Mouse (Mus musculus) spleen, adult 18-20 months (tissue): Measurements from ENCODE around the gene Tssk3.
"Not testable (repeated sequence)": the region's sequence is repeated elsewhere in the genome, so short reads cannot be mapped to it uniquely, and the experiment has no call there.

Experiments used
- DNase-seq, 2 experiments: peaks; one replicate each; pipeline ENCODE4 v3.0.0; 2022; ENCODE audit warnings: mixed read lengths in 2 of 2

Tssk3 gene

GRCm38 (mm10) chr4:129500607-129501566 is 10.1 kb upstream of the Tssk3 start:
- DNase-seq: peak; percentile 90 to 92

- no peak for DNase-seq
Measured at GRCm38 (mm10) chr4:129500017-129500416, 9.2 kb upstream of the Tssk3 start.

DNA sequence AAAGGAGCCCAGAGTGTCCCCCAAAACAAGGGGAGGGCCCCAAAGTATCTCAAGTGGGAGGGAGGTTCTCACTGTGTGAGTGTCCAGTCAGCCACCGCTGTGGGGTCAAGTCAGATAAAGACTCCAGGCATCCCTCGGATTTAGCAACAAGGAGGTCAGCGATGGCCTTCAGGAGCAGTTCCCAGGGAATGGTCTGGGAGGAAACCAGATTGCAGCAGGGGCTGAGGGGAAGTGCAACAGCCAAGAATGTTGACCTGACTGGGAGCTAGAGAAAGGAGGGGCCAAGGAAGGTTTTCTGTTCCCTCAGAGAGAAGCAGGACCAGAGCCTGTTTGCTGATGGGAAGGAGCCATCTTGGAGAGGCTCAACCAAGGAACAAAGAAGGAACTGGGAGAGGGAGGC is 8.1 kb upstream of the Tssk3 start:
- DNase-seq: no peak

- peak; percentile 54 to 56 for DNase-seq
Measured at GRCm38 (mm10) chr4:129496631-129497030, 5.8 kb upstream of the Tssk3 start.

GRCm38 (mm10) chr4:129495672-129496562 is 5.1 kb upstream of the Tssk3 start:
- no peak for DNase-seq

DNA sequence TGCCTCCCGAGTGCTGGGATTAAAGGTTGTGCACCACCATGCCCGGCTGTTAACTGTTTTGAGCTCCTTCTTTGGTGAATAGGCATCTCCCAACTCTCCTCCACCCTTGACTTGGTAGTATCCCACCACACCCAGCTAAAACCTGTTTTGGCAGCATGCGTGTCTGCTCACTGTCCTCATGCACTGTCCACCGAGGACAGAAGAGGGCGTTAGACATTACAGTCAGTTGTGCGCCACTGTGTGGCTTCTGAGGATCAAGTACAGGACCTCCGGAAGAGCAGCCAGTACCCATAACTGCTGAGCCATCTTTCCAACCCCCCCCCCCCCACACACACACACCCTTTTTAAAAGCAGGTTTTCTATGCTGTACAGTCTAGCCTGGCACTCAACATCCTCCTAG is 3.9 kb upstream of the Tssk3 start:
- DNase-seq: no peak

DNA sequence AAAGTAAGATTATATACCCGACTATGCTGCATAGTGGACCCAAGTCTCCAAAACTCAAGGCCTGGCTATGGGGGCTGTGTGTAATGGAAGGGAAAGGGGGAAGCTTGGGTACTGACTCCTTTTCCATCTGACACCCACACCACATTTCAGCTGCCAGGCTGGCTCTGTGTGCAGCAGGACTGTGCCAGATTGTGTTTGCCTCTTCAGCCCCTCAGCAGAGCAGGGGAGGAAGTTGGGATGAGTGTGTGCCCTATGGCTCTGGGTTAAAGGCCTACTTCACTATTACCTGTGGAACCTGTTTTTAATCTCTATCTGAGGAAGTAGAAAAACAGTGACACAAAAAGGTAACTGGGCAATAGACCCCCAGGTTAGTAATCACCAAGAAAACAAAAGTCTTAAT is 9.7 kb downstream of the Tssk3 start:
- no peak for DNase-seq

- no peak for DNase-seq
Measured at GRCm38 (mm10) chr4:129479863-129480262, 11.0 kb downstream of the Tssk3 start.

- no peak for DNase-seq
Measured at GRCm38 (mm10) chr4:129476047-129476446, 14.8 kb downstream of the Tssk3 start.

- no peak for DNase-seq
Measured at GRCm38 (mm10) chr4:129464286-129464815, 26.5 kb downstream of the Tssk3 start.

- no peak for DNase-seq
Measured at GRCm38 (mm10) chr4:129463097-129464059, 27.4 kb downstream of the Tssk3 start.

DNA sequence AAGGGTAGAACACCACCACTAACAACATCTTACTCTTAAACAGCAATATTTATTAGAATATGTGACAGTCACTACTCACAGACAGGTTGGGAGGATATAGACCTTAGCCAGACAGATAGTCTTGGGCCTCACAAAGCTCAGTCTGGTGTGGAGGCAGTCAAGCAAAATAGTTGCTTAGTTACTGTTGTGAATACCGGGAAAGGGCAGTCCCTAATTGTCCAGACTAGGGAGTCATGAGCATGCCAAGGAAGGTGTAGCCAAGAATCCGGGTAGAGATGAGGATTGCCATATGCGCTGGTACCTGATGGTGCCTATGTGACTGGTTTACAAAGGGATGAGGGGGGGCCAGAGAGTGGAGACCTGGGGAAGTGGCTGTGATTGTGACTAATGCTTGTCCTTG is 28.7 kb downstream of the Tssk3 start:
- no peak for DNase-seq

- DNase-seq: peak; percentile 99
Measured at GRCm38 (mm10) chr4:129461183-129461960, 29.4 kb downstream of the Tssk3 start, which contains the start of gene Bsdc1. Gene Bsdc1 (plus strand): TSS chr4:129461581.

- no peak for DNase-seq
Measured at GRCm38 (mm10) chr4:129460827-129461182, 30.0 kb downstream of the Tssk3 start.

GRCm38 (mm10) chr4:129459726-129460125 is 31.1 kb downstream of the Tssk3 start:
- DNase-seq: no peak

DNA sequence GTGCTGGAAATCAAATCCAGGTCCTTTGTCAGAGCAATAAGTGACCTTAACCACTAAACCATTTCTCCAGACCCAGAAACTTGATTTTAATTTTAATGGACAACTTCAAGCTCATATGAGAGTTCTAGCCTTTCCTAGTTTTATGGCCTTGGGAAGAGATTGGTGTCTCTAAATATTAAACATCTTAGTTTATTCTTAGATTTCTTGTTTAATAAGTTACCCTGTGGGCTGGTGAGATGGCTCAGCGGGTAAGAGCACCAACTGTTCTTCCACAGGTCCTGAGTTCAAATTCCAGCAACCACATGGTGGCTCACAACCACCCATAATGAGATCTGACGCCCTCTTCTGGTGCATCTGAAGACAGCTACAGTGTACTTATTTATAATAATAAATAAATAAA is 33.5 kb downstream of the Tssk3 start:
- DNase-seq: not testable (repeated sequence)

GRCm38 (mm10) chr4:129456126-129456525 is 34.7 kb downstream of the Tssk3 start:
- no peak for DNase-seq

DNA sequence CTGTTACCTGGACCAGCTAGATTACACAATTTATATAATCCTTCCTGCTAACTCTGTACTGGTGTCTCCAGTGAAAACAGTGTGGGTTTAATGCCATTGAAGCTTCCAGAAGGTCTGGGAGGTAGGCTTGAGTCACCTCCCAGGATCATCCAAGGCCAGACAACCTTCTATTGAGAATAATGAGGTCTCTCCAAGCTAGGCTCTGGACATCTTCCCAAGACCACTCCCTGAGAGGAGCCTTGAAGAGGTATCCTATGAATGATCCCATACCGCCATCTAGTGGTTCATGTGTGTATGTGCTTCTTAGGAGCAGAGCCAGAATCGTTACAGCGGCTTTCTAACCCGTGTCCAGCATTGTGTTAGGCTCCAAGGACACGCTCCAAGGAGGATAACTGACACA is 35.6 kb downstream of the Tssk3 start:
- DNase-seq: peak in 1 of 2 experiments; percentile 34

GRCm38 (mm10) chr4:129451471-129452169 is 39.2 kb downstream of the Tssk3 start:
- DNase-seq: no peak

DNA sequence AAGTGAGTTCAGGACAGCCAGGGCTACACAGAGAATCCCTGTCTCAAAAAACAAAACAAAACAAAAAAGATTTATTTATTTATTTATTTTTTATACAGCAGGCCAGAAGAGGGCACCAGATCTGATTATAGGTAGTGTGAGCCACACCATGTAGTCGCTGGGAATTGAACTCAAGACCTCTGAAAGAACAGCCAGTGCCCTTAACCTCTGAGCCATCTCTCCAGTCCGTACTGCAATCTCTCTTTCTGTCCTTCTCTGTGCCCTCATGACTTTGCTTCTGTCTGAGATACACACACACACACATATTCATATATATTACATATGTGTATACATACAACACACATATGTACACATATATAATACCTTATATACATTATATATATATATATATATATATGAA is 40.0 kb downstream of the Tssk3 start:
- DNase-seq: no peak

DNA sequence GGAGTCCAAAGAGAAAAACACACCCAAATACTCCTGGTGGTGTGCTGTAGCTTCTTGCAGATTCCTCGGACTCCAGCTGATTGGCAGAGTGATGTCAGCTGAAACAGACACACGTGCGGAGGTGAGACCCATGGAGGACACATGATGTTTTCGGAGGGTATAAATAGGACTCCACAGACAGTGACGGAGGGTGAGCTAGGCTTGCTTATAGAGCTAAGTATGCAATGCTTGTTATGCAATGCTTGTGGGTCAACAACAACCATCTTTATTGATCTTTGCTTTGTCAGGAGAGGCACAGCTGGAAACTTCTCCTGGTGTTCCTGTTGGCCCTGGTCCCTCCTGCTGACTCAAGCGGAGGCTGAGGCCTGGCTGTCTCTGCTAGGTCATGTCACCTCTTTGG is 42.1 kb downstream of the Tssk3 start:
- no peak for DNase-seq
